Mouse (Mus musculus): ENCODE results near the gene Vps41.

Gene Vps41

GRCm38 (mm10) chr13:18868030-18868490 lies 151.0 kb downstream of the Vps41 start:
- no peak for DNase-seq (ENCODE audit: low read depth, low spot score)

- no peak for DNase-seq (ENCODE audit: low read depth, low spot score)
Observed at GRCm38 (mm10) chr13:18868825-18869224, 151.7 kb downstream of the Vps41 start.

- DNase-seq (ENCODE audit: low read depth, low spot score): no peak
Observed at GRCm38 (mm10) chr13:18875321-18875720, 158.2 kb downstream of the Vps41 start.

GRCm38 (mm10) chr13:18892910-18893309 lies 175.8 kb downstream of the Vps41 start:
- DNase-seq (ENCODE audit: low read depth, low spot score): peak; percentile 80

GRCm38 (mm10) chr13:18896789-18897188 lies 179.7 kb downstream of the Vps41 start:
- no peak for DNase-seq (ENCODE audit: low read depth, low spot score)

GRCm38 (mm10) chr13:18903623-18904022 lies 186.5 kb downstream of the Vps41 start:
- DNase-seq (ENCODE audit: low read depth, low spot score): no peak

- DNase-seq (ENCODE audit: low read depth, low spot score): peak; percentile 41
Observed at GRCm38 (mm10) chr13:18914774-18915173, 197.7 kb downstream of the Vps41 start.

Data from telencephalon, adult 2 months (tissue).